16 mouse cellular contexts compared by ENCODE assay signal in the genomic region with DNA sequence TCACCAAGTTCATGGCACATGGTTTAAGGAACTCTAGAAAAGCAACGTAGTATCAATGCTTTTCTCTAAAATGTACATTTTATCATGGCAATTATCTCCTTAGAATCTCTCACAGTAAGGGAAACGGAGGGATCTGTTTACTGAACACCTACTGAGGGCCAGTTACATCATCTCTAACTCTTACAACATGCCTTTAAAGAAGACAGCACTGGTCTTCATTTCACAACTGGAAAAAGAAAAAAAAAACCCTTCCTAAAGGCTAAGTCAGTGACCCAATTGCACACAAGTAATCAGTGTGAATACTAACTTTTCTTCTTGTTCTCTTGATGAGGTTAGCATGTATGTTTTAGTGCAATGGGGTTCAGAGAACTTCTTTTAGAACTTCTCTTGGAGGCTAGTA.
"Had no signal": no experiment of that assay in that cellular context is flagged by ENCODE, and none has a peak within 500 bp of the region (broad histone marks: within the 10 kb centered on the region; RNA-seq: fewer than 3 reads in every experiment).

No protein-coding gene starts in this region.

- H3K4me1 ChIP-seq: liver, embryonic 13.5 days; liver, embryonic 15.5 days; megakaryocyte, embryonic 14.5 days; neural tube, embryonic 12.5 days; stomach, embryonic 15.5 days had no signal

- ATAC-seq: liver, postnatal 0 days; midbrain, embryonic 13.5 days; midbrain, embryonic 15.5 days had no signal

- H3K4me3 ChIP-seq: liver, embryonic 13.5 days; liver, embryonic 15.5 days; megakaryocyte, embryonic 14.5 days; midbrain, embryonic 13.5 days; midbrain, embryonic 15.5 days; neural tube, embryonic 12.5 days; stomach, embryonic 15.5 days had no signal

- H3K27ac ChIP-seq: liver, embryonic 13.5 days; liver, embryonic 15.5 days; macrophage; midbrain, embryonic 13.5 days; midbrain, embryonic 15.5 days; neural tube, embryonic 12.5 days; stomach, embryonic 15.5 days; stomach, postnatal 0 days had no signal

- DNase-seq: liver, embryonic 13.5 days; liver, postnatal 0 days; lung, embryonic 14.5 days; lung, postnatal 14 days; lung, postnatal 36 days; right cerebral cortex, postnatal 14 days; thymus, postnatal 25 days; thymus, postnatal 4 days had no signal
